Mouse (Mus musculus) telencephalon, adult 2 months (tissue): ENCODE data around the gene Mrpl21.

ENCODE experiments used
- DNase-seq: peaks from one replicate; pipeline ENCODE4 v3.0.0-alpha.2; 2011; ENCODE audit warnings: low read depth, low spot score

The Mrpl21 gene

GRCm38 (mm10) chr19:3282572-3283467 is at the start of gene Mrpl21, which contains the start of gene Ighmbp2:
Gene Mrpl21 (plus strand): TSS chr19:3282901.
Gene Ighmbp2 (minus strand): TSS chr19:3283017.
- peak; percentile 93 for DNase-seq

GRCm38 (mm10) chr19:3260016-3260415 is 22.7 kb upstream of the Mrpl21 start:
- no peak for DNase-seq

- no peak for DNase-seq
Observed at GRCm38 (mm10) chr19:3260591-3260990, 22.1 kb upstream of the Mrpl21 start.

GRCm38 (mm10) chr19:3261336-3261735 is 21.4 kb upstream of the Mrpl21 start:
- DNase-seq: no peak

- DNase-seq: no peak
Observed at GRCm38 (mm10) chr19:3261764-3262525, 20.8 kb upstream of the Mrpl21 start.

GRCm38 (mm10) chr19:3264348-3264747 is 18.4 kb upstream of the Mrpl21 start:
- DNase-seq: no peak

GRCm38 (mm10) chr19:3265180-3265579 is 17.5 kb upstream of the Mrpl21 start:
- DNase-seq: no peak

- DNase-seq: no peak
Observed at GRCm38 (mm10) chr19:3266136-3266535, 16.6 kb upstream of the Mrpl21 start.

- no peak for DNase-seq
Observed at GRCm38 (mm10) chr19:3266676-3267075, 16.0 kb upstream of the Mrpl21 start.

- no peak for DNase-seq
Observed at GRCm38 (mm10) chr19:3267340-3267739, 15.4 kb upstream of the Mrpl21 start.

- no peak for DNase-seq
Observed at GRCm38 (mm10) chr19:3268218-3268980, 14.3 kb upstream of the Mrpl21 start.

- DNase-seq: no peak
Observed at GRCm38 (mm10) chr19:3269279-3269678, 13.4 kb upstream of the Mrpl21 start.

- DNase-seq: peak; percentile 22
Observed at GRCm38 (mm10) chr19:3269803-3270202, 12.9 kb upstream of the Mrpl21 start.

GRCm38 (mm10) chr19:3271366-3271765 is 11.3 kb upstream of the Mrpl21 start:
- DNase-seq: no peak

GRCm38 (mm10) chr19:3273331-3273730 is 9.4 kb upstream of the Mrpl21 start:
- no peak for DNase-seq

- DNase-seq: no peak
Observed at GRCm38 (mm10) chr19:3275744-3276365, 6.8 kb upstream of the Mrpl21 start.

GRCm38 (mm10) chr19:3281886-3282285 is 815 bp upstream of the Mrpl21 start:
- DNase-seq: no peak

GRCm38 (mm10) chr19:3289006-3289405 is 6.3 kb downstream of the Mrpl21 start:
- no peak for DNase-seq

- peak; percentile 2 for DNase-seq
Observed at GRCm38 (mm10) chr19:3292028-3292427, 9.3 kb downstream of the Mrpl21 start.

- no peak for DNase-seq
Observed at GRCm38 (mm10) chr19:3292993-3293392, 10.3 kb downstream of the Mrpl21 start.

GRCm38 (mm10) chr19:3295245-3295644 is 12.5 kb downstream of the Mrpl21 start:
- DNase-seq: no peak
